Mouse (Mus musculus) embryo, embryonic 11 days (tissue): ENCODE data around the gene Lrp2.

Experiments
- DNase-seq: peaks from one replicate; pipeline ENCODE4 v3.0.0-alpha.2; 2015

The Lrp2 gene

GRCm38 (mm10) chr2:69500357-69500756 is 85.5 kb downstream of the Lrp2 start:
- no peak for DNase-seq

GRCm38 (mm10) chr2:69493130-69493529 is 92.7 kb downstream of the Lrp2 start:
- peak; percentile 14 for DNase-seq

GRCm38 (mm10) chr2:69480965-69481364 is 104.9 kb downstream of the Lrp2 start:
- no peak for DNase-seq

- no peak for DNase-seq
Observed at GRCm38 (mm10) chr2:69479859-69480258, 106.0 kb downstream of the Lrp2 start.

- no peak for DNase-seq
Observed at GRCm38 (mm10) chr2:69476901-69477300, 109.0 kb downstream of the Lrp2 start.

- no peak for DNase-seq
Observed at GRCm38 (mm10) chr2:69475177-69475576, 110.7 kb downstream of the Lrp2 start.

GRCm38 (mm10) chr2:69471837-69472236 is 114.0 kb downstream of the Lrp2 start:
- DNase-seq, result peak; percentile 5

GRCm38 (mm10) chr2:69463609-69464008 is 122.3 kb downstream of the Lrp2 start:
- DNase-seq, result no peak

- DNase-seq, result no peak
Observed at GRCm38 (mm10) chr2:69459481-69459880, 126.4 kb downstream of the Lrp2 start.

GRCm38 (mm10) chr2:69451128-69451527 is 134.7 kb downstream of the Lrp2 start:
- DNase-seq, result no peak

GRCm38 (mm10) chr2:69448581-69448980 is 137.3 kb downstream of the Lrp2 start:
- DNase-seq, result no peak

- DNase-seq, result peak; percentile 35
Observed at GRCm38 (mm10) chr2:69445896-69446472, 139.9 kb downstream of the Lrp2 start.

- DNase-seq, result no peak
Observed at GRCm38 (mm10) chr2:69441656-69442055, 144.2 kb downstream of the Lrp2 start.

GRCm38 (mm10) chr2:69428116-69428515 is 157.7 kb downstream of the Lrp2 start:
- DNase-seq, result peak; percentile 81

GRCm38 (mm10) chr2:69427141-69427540 is 158.7 kb downstream of the Lrp2 start:
- no peak for DNase-seq

GRCm38 (mm10) chr2:69426081-69426480 is 159.8 kb downstream of the Lrp2 start:
- no peak for DNase-seq

GRCm38 (mm10) chr2:69424829-69425228 is 161.0 kb downstream of the Lrp2 start:
- DNase-seq, result no peak

- peak; percentile 69 for DNase-seq
Observed at GRCm38 (mm10) chr2:69418294-69418881, 167.5 kb downstream of the Lrp2 start.

- DNase-seq, result no peak
Observed at GRCm38 (mm10) chr2:69415070-69415469, 170.8 kb downstream of the Lrp2 start.

GRCm38 (mm10) chr2:69414539-69414938 is 171.3 kb downstream of the Lrp2 start:
- no peak for DNase-seq

- DNase-seq, result no peak
Observed at GRCm38 (mm10) chr2:69405692-69406091, 180.2 kb downstream of the Lrp2 start.

GRCm38 (mm10) chr2:69402309-69402708 is 183.6 kb downstream of the Lrp2 start:
- no peak for DNase-seq

- no peak for DNase-seq
Observed at GRCm38 (mm10) chr2:69401891-69402290, 184.0 kb downstream of the Lrp2 start.

- no peak for DNase-seq
Observed at GRCm38 (mm10) chr2:69400866-69401604, 184.8 kb downstream of the Lrp2 start.
